Mouse (Mus musculus) brain, embryonic 14.5 days (tissue): ENCODE measurements at regions not wholly inside any gene's neighbourhood (a gene's known extent, or its start where the extent isn't known, plus 50 kb on each side); places are given as distances from the start of the nearest gene placed in this dataset.

Experiments
- DNase-seq: peaks from one replicate; pipeline ENCODE4 v3.0.0-alpha.2; 2011; ENCODE audit warnings: low read depth
- CTCF ChIP-seq: fragments of 200-500 bp; IDR thresholded peaks from 2 replicates; pipeline ENCODE4 v1.5.1; 2012; ENCODE audit warnings: inconsistent platforms, mild to moderate bottlenecking, moderate library complexity, borderline replicate concordance; ENCODE audit not compliant: insufficient read depth, insufficient read length; ENCODE audit errors: extremely low read depth
- POLR2A ChIP-seq: fragments of 200-500 bp; IDR thresholded peaks from 2 replicates; pipeline ENCODE4 v1.6.1; 2012; ENCODE audit warnings: mild to moderate bottlenecking, inconsistent platforms, borderline replicate concordance; ENCODE audit not compliant: poor library complexity, insufficient read depth, insufficient read length, severe bottlenecking; ENCODE audit errors: extremely low read depth

- no peak for TF ChIP-seq CTCF
- no peak for TF ChIP-seq POLR2A
- DNase-seq: no peak
Measured at GRCm38 (mm10) chr3:54632731-54633130, 59.9 kb upstream of the Supt20 start.

- no peak for TF ChIP-seq POLR2A
- TF ChIP-seq CTCF: no peak
- DNase-seq: no peak
Measured at GRCm38 (mm10) chr3:54633446-54633845, 59.2 kb upstream of the Supt20 start.

GRCm38 (mm10) chr3:54634456-54634855 lies 58.2 kb upstream of the Supt20 start:
- no peak for DNase-seq
- TF ChIP-seq POLR2A (no peak), CTCF (no peak)
